Mouse (Mus musculus): ENCODE measurements around the gene Prkrip1. TPM values are rescaled to one million over a fixed set of nuclear protein-coding genes. Genes with fewer than 3 reads are reported as not detected.

Gene Prkrip1
- total and polyA plus RNA-seq, 3 experiments: 55.1 to 84.1 TPM; not detected in 1

DNA sequence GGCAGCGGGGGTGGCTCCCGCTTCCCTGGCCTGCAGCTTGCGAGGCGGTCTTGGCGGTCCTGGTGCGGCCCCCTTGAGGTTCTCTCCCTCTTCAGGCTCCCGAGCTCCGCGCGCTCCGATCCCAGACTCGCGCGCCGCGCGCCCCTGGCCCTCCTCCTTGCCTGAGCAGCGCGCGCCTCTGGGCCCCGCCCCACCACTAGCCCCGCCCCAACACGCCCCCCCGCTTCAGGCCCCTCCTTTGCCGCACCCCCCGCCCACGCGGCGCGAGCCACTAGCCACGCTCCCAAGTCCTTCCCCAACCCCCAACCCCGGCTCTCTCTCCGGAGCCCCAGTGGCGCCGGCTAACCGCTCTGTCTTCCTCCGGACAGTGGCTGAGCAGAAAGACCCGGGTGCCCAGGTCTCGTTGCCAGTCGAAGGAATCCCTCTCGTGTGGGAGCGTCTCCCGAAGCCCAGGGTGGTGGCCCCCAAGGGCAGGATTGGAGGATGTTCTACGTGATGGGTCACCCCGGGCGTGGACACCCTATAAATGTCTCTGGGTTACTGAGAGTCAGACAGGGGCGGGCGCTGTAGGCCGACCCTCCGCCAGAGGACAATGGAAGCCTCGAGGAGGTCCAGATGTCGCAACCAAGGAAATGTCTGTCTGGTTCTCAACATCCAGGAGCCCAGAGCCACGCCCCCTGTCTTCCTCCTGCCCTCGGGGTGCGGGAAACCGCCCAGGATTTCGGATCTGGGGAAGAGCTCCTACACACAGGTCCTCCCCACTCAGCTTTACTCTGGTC lies 46.2 kb upstream of the Prkrip1 start:
- Histone ChIP-seq H3K4me1 (ENCODE audit: control insufficient read depth in 1 of 2, insufficient read depth in 2 of 2, low read length in 2 of 2) (no peaks in the 10 kb centered on the region), H3K27ac (ENCODE audit: control insufficient read depth, low read depth, low read length) (no peak overlapping the region)

DNA sequence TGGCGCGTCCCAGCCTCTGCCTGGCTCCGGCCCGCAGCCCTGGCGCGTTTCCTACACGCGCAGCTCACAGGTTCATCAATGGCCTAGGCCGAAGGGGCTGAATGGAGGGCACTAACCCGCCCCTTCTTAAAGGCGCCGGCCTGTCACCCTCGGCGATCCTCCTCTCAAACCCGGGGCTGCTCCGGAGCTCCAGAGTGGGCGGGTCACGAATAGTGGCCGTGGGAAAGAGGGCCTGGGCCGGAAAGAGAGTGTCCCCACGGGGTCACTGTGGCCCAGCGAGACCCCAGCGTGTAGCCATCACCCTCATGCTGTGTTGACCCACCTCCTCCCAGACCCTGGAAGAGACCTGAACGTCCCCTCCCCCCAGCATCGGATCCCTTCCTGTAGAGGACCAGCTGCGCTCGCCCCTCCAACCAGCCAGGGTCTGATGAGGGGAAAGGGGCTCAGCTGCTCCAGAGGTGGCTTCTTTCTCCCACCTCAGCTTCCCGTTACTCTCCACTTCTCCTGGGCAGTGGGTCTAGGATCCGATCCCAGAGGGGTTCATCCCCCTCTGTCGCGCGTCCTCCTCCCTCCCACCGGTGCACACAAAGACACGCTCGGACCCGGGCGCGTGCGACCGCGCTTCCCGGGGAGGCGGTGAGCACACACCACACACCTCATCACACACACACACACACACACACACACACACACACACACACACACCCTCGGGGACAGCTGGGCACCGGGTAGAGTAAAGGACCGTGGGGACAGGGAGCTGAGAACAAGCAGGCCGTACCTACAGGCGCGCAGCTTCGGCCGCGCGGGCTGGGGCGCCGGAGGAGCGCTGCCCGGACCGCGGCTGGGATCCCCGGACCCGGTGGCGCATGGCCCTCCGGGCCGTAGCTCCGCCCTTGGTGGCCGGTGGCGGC lies 45.3 kb upstream of the Prkrip1 start:
- Histone ChIP-seq H3K9me3 (replicated peaks; ENCODE audit: insufficient read depth, low read length) (no peaks in the 10 kb centered on the region), H3K4me1 (ENCODE audit: control insufficient read depth in 1 of 2, insufficient read depth in 2 of 2, low read length in 2 of 2) (no peaks in the 10 kb centered on the region), H3K27me3 (ENCODE audit: control insufficient read depth in 1 of 2, insufficient read depth in 2 of 2, low read length in 2 of 2) (no peaks in the 10 kb centered on the region), H3K4me3 (ENCODE audit: control insufficient read depth in 1 of 2, insufficient read depth in 1 of 2, low read depth in 2 of 2, low read length in 2 of 2) (no peak overlapping the region), H3K79me2 (ENCODE audit: control insufficient read depth, insufficient read depth, low read length, poor library complexity) (no peaks in the 10 kb centered on the region), H3K36me3 (ENCODE audit: control insufficient read depth in 1 of 2, insufficient read depth in 2 of 2, low read length in 2 of 2) (no peaks in the 10 kb centered on the region), H3K9ac (ENCODE audit: control insufficient read depth, low read depth, low read length, poor library complexity, severe bottlenecking) (no peak overlapping the region), H3K27ac (ENCODE audit: control insufficient read depth, low read depth, low read length) (no peak overlapping the region)
- no peak for DNase-seq (ENCODE audit: low read depth, low spot score)
- TF ChIP-seq CTCF (IDR thresholded peaks at IDR 0.05 in 2 of 3, conservative IDR thresholded peaks at IDR 0.05 in 1 of 3; ENCODE audit: control insufficient read depth in 1 of 3, insufficient read depth in 1 of 3, low read depth in 2 of 3, low read length in 3 of 3, poor library complexity in 1 of 3, severe bottlenecking in 1 of 3) (no peak), ZMIZ1 (IDR thresholded peaks at IDR 0.05; ENCODE audit: low read depth, low read length) (no peak), ZKSCAN1 (IDR thresholded peaks at IDR 0.05; ENCODE audit: low read depth, low read length) (no peak), MYB (IDR thresholded peaks at IDR 0.05; ENCODE audit: low read depth, low read length) (no peak), BHLHE40 (IDR thresholded peaks at IDR 0.05; ENCODE audit: borderline replicate concordance, low read depth, low read length) (no peak), ELF1 (IDR thresholded peaks at IDR 0.05; ENCODE audit: low read depth, low read length) (no peak), EP300 (IDR thresholded peaks at IDR 0.05; ENCODE audit: low read depth in 1 of 2, low read length in 2 of 2) (no peak), UBTF (IDR thresholded peaks at IDR 0.05; ENCODE audit: borderline replicate concordance, insufficient read depth, low read depth, low read length) (no peak), SMC3 (IDR thresholded peaks at IDR 0.05; ENCODE audit: low read depth, low read length) (no peak), ETS1 (IDR thresholded peaks at IDR 0.05; ENCODE audit: low read depth, low read length) (no peak), HCFC1 (IDR thresholded peaks at IDR 0.05; ENCODE audit: low read depth, low read length) (no peak), POLR2A (IDR thresholded peaks at IDR 0.05; ENCODE audit: control insufficient read depth in 1 of 2, insufficient read depth in 1 of 2, low read depth in 1 of 2, low read length in 2 of 2, poor library complexity in 1 of 2) (no peak), TBP (IDR thresholded peaks at IDR 0.05; ENCODE audit: low read depth, low read length) (no peak), NRF1 (IDR thresholded peaks at IDR 0.05; ENCODE audit: insufficient read depth, low read depth, low read length, poor library complexity, severe bottlenecking) (no peak), MEF2A (IDR thresholded peaks at IDR 0.05; ENCODE audit: extremely low read depth, insufficient replicate concordance, low read depth, low read length, poor library complexity, severe bottlenecking) (no peak)

More for the DNA sequence above, 46.2 kb upstream of the Prkrip1 start:
- H3K36me3 ChIP-seq (ENCODE audit: control insufficient read depth in 1 of 2, insufficient read depth in 2 of 2, low read length in 2 of 2): no peaks in the 10 kb centered on the region
- H3K9me3 ChIP-seq (replicated peaks; ENCODE audit: insufficient read depth, low read length): no peaks in the 10 kb centered on the region
- TF ChIP-seq UBTF (IDR thresholded peaks at IDR 0.05; ENCODE audit: borderline replicate concordance, insufficient read depth, low read depth, low read length): no peak
- TF ChIP-seq MAX (IDR thresholded peaks at IDR 0.05; ENCODE audit: low read length): no peak
- TF ChIP-seq ZNF384 (IDR thresholded peaks at IDR 0.05; ENCODE audit: low read depth, low read length): no peak
- TF ChIP-seq RAD21 (IDR thresholded peaks at IDR 0.05; ENCODE audit: low read depth, low read length): no peak
- TF ChIP-seq ETS1 (IDR thresholded peaks at IDR 0.05; ENCODE audit: low read depth, low read length): no peak
- no peak for TF ChIP-seq MXI1 (IDR thresholded peaks at IDR 0.05; ENCODE audit: low read depth, low read length)
- no peak for TF ChIP-seq SMC3 (IDR thresholded peaks at IDR 0.05; ENCODE audit: low read depth, low read length)
- H3K9ac ChIP-seq (ENCODE audit: control insufficient read depth, low read depth, low read length, poor library complexity, severe bottlenecking): no peak overlapping the region
- no peaks in the 10 kb centered on the region for H3K27me3 ChIP-seq (ENCODE audit: control insufficient read depth in 1 of 2, insufficient read depth in 2 of 2, low read length in 2 of 2)
- no peaks in the 10 kb centered on the region for H3K79me2 ChIP-seq (ENCODE audit: control insufficient read depth, insufficient read depth, low read length, poor library complexity)
- H3K4me3 ChIP-seq (ENCODE audit: control insufficient read depth in 1 of 2, insufficient read depth in 1 of 2, low read depth in 2 of 2, low read length in 2 of 2): no peak overlapping the region
- DNase-seq (ENCODE audit: low read depth, low spot score): no peak

Measured in MEL (cell line).